Comparison of ENCODE assay signal across 1 mouse cellular context in genomic region chr1:38778271-38778670, GRCm38 (mm10).
TF ChIP-seq lines count a peak whose summit lies in the region.

No protein-coding gene starts in this region.

TF ChIP-seq in CH12.LX, 34 proteins besides CTCF, POLR2A, EP300 and RAD21 (continued from another document):
- TF ChIP-seq MAZ (IDR thresholded peaks at IDR 0.05; ENCODE audit: low read depth, low read length): no peak
- no peak for TF ChIP-seq MXI1 (IDR thresholded peaks at IDR 0.05; ENCODE audit: low read depth, low read length)
- TF ChIP-seq MYC (IDR thresholded peaks at IDR 0.05; ENCODE audit: low read depth, low read length): no peak
- no peak for TF ChIP-seq RCOR1 (conservative IDR thresholded peaks at IDR 0.05; ENCODE audit: low read depth, low read length)
- TF ChIP-seq USF1 (IDR thresholded peaks at IDR 0.05; ENCODE audit: low read depth, low read length): no peak
- TF ChIP-seq TBP (conservative IDR thresholded peaks at IDR 0.05; ENCODE audit: low read depth, low read length): no peak
TF ChIP-seq in CH12.LX: peak in this region for 0.
